Mouse (Mus musculus): ENCODE data around the gene Tle6. TPM values are rescaled to one million over a fixed set of nuclear protein-coding genes. Genes with fewer than 3 reads are reported as not detected.

The Tle6 gene
- total RNA-seq, 2 experiments from 2014 or later, result 1.3 to 2.7 TPM

DNA sequence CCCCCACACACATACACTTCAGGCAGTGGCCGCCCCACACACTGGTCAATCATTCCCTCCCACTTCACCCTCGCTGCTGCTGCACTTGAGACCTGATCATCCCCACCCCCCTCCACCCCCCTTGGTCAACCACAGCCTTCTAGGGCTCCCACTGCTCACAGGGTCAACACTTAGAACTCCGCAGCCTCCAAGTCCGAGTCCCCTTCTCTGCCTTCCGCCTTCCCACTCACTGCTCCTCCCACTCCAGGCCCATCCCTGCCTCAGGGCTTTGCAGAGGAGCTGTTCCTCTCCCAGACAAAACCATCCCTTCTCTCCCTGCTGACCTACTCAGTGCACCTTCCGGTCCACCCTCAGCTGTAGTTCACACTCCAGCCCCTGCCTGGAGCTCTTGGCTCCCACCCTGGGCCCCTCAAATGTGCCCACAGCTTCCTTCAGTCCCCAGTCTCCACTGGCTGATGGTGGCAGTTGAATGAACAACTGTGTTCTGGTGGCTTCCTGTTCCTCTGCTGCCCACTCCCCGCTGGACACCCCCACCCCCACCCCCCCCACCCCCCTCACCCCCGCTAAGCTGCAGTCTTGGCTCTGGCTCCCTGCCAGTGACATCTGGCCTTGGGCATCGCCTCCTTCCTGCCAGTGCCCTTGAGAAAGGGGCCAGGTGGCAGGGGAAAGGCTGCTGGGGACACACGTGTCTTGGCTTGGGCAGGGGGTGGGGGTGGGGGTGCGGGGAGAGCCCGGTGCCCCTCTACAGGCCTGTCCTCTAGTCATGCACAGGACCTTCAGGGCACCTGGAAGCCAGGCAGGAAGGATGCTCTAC, 3.5 kb downstream of the Tle6 start:
- intact Hi-C loops (cut with DNase I), result loop anchor here (2.0 kb wide), 1 partner anchor 25 kb away; no protein-coding TSS in a partner anchor
- DNase-seq (ENCODE audit: low spot score in 2 of 2), result no peak

GRCm38 (mm10) chr10:81596611-81597010, 4.3 kb downstream of the Tle6 start:
- DNase-seq (ENCODE audit: low spot score in 2 of 2), result no peak
- intact Hi-C loops (cut with DNase I), result loop anchor here (2.0 kb wide), 1 partner anchor 24 kb away; no protein-coding TSS in a partner anchor

DNA sequence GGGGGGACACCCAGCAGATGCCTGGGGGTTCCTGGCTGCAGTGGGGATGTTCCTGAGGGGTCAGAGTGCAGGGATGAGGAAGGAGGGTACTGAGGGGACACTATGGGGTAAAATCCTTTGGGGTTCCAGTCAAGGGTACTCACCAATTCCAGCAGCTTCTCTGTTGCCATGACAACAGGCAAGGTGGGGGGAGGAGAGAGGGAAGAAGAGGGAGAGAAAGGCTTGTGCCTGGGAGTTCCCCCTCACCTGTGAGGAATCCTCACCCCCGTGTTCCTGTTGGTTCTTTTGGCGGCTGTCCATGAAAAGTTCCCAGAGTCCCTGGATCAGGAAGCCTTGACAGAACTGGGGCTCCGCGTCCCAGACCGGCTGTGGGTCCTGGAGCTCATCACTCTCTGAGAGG, 5.3 kb downstream of the Tle6 start:
- DNase-seq (ENCODE audit: low spot score in 2 of 2), result no peak
- intact Hi-C loops (cut with DNase I), result no loop called here

DNA sequence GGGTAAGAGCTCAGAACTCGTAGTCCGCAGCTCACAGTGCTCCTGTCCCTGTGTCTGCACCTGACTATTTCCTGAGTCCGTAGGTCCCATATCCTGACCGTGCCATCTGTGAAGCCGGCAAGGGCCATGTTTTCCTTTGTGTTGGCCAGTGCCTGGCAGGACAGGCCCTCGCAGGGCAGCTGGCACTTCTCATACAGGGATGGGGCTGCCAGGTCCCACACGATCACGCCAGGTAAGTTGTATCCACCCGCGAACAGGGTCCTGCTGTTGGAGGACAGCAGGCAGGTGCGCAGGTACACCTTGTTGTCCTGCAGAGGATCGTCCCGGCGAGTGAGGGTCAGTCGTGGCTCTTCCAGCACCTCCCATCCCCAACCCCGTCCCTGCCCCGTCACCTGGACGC, 6.9 kb downstream of the Tle6 start:
- DNase-seq (ENCODE audit: low spot score in 2 of 2), result no peak
- intact Hi-C loops (cut with DNase I), result no loop called here

- no peak for DNase-seq (ENCODE audit: low spot score in 2 of 2)
- intact Hi-C loops (cut with DNase I), result no loop called here
Observed at GRCm38 (mm10) chr10:81593223-81593622, 7.7 kb downstream of the Tle6 start.

- DNase-seq (ENCODE audit: low spot score in 2 of 2), result no peak
- intact Hi-C loops (cut with DNase I), result no loop called here
Observed at GRCm38 (mm10) chr10:81592631-81593030, 8.2 kb downstream of the Tle6 start.

DNA sequence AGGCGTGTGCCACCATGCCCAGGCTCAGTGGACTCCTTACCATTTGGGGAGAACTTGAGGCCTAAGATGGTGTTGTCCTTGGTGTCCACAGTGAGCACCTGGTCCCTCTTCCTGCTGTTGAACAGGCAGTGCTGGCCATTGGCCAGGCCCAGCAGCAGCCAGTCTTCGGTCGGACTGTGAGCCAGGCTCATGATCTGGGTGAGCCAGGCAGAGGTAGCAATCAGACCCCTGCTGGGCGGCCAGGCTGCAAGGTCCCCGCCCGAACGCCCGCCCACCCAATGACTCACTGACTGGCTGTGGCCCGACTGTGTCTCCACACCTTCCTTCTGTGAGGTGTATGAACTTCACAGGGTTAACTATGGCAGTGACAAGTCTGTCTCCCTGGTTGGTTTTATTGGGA, 9.0 kb downstream of the Tle6 start:
- intact Hi-C loops (cut with DNase I), result no loop called here
- no peak for DNase-seq (ENCODE audit: low spot score in 2 of 2)

GRCm38 (mm10) chr10:81588739-81589138, 12.1 kb downstream of the Tle6 start:
- intact Hi-C loops (cut with DNase I), result no loop called here
- DNase-seq (ENCODE audit: low spot score in 2 of 2), result no peak

DNA sequence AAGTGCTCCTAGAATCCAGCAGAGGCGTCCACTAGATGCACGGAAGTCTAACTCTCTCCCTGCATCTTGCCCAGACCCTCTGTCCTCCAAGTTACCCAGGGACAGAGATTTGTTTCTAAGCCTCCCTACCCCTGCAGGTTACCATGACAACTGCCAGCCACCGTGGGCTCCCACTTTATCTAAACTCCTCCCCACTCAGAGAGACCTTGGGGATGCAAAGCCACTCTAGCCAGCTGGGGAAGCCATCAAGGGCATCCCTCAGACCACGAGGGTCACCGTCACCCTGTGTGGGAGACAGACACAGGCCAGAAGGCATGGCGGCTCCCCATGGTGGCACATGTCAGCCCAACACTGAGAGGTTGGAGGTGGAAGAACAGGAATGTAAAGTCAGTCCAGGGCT, 17.5 kb downstream of the Tle6 start:
- intact Hi-C loops (cut with DNase I), result no loop called here
- DNase-seq (ENCODE audit: low spot score in 2 of 2), result no peak

DNA sequence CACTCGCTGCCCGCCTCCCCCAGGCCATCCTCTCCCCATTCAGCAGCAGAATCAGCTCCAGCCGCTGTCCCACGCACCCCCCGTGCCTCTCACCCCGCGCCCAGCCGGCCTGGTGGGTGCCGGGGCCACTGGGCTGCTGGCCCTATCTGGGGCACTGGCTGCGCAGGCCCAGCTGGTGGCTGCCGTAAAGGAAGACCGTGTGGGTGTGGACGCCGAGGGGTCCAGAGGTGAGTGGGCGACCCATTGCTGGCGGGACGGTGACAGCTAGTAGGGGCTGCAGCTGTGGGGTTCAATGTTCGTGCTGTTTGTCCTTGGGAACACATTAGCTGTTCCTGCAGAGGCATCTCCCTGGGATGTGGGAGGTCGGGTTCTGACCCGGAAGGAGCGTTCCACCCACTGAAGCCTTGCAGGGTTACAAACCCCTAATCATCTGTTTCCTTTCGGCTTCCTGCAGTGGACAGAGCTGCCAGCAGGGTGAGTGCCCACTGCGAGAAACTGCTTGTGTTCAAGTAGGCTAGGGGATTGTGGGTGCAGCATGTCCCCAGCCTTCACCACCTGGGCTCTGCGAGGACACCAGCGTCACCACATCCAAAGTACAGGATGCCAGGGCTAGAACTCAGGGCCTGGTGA, 20.3 kb downstream of the Tle6 start:
- DNase-seq (ENCODE audit: low spot score in 2 of 2), result no peak
- intact Hi-C loops (cut with DNase I), result no loop called here

- DNase-seq (ENCODE audit: low spot score in 2 of 2), result no peak
- intact Hi-C loops (cut with DNase I), result no loop called here
Observed at GRCm38 (mm10) chr10:81579967-81580366, 20.9 kb downstream of the Tle6 start.

DNA sequence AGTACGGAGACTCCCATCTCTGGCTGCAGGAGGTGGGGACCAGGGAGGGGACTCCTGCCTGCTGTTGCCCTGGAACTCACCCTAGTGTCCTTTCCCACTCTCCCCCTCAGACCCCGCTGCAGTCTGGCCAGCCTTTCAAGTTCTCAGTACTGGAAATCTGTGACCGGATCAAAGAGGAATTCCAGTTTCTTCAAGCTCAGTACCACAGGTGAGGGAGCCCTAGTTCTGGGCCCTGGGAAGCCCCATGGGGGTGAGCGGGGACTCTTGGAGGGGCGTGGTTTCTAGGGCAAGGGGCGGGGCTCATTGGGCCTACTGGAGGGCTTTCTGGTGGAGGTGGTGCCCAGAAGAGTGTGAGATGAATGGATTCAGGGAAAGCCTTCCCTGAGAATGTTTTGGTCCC, 25.2 kb downstream of the Tle6 start:
- DNase-seq (ENCODE audit: low spot score in 2 of 2), result no peak
- intact Hi-C loops (cut with DNase I), result no loop called here

DNA sequence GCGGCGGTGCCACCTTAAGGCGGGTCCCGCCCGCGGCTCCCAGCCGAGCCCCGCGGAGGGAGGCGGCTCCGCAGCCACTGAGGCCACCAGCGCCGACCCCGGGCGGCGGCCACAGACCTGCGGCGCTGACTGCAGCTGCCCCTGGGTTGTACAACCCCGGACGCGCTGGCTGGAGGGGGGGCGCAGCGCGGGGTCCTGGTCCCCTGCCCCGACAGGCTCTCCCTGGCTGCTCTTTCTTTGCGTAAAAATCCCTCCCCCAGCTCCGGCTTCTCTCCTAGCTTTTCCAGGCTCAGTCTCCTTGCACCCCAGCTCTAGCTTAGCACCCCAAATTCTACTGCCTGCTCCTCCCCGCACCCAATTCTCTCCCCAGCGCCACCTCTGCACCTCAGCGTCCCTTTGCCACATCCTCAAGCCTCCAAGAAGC, 25.7 kb downstream of the Tle6 start:
- no peak for DNase-seq (ENCODE audit: low spot score in 2 of 2)
- intact Hi-C loops (cut with DNase I), result no loop called here

DNA sequence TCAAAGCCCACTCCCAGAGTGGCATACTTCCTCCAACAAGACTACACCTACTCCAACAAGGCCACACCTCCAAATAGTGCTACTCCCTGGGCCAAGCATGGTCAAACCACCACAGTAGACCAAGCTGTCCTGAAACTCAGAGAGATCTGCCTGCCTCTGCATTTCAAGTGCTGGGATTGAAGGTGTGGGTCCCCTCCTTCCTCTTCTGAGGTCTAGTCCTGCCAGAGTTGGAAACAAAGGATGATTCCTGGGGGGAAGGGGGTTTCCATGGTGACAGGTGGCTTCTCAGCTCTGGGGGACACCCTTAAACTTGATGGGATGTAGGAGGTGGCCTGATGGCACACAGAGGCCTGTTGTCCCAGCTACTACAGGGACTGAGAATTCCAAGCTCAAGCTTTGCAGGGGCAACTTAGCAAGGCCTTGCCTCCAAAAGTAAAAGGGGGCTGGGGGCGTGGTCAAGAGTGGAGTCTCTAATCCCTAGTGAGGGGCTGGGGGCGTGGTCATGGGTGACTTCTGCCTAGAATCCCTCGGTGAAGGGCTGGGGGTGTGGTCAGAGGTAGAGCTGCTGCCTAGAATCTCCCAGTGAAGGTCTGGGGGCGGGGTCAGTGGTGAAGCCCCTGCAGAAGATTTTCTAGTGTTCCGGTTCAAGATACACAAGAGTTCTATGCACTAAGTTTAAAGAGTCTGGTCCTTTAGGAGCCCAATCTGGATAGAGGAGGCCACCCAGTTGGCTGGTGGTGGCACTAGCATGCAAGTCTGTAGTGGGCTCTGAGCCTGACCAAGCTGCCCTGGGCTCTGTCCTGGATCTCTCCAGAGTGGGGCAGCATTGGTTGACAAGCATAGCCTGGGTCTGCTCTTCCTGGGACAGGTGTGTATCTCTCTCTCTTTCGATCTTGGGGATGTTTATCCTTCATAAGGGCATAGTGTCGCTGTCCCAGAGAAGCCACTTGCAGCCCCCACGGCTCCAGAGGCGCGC, 26.5 kb downstream of the Tle6 start, which contains the start of gene Tle2:
TSS of gene Tle2 (plus strand) at position 481 of the 976 bp plus-strand sequence.
- intact Hi-C loops (cut with DNase I), result no loop called here
- DNase-seq (ENCODE audit: low spot score in 2 of 2), result no peak

DNA sequence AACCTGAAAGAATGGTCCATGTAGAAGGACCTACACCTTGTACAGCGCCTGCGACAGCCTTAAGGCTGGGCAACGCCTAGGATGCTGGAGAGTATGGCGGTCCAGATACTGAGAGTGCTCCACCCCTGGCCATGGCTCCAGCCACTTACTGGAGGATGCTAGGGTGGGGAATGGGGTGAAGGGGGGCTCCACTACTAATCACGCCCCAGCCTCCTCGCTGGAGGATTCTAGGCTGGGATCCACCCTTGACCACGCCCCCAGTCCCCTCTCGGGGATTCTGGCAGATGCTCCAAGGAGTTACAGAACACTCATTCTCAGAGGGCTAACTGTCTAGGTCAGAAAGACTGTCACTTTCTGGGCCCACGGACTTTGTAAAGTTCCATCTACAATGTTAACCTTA, 27.9 kb downstream of the Tle6 start:
- intact Hi-C loops (cut with DNase I), result loop anchor here (2.0 kb wide), 1 partner anchor 24 kb away; no protein-coding TSS in a partner anchor

GRCm38 (mm10) chr10:81572133-81572671, 28.7 kb downstream of the Tle6 start:
- intact Hi-C loops (cut with DNase I), result loop anchor here (2.0 kb wide), 1 partner anchor 25 kb away; no protein-coding TSS in a partner anchor
- no peak for DNase-seq (ENCODE audit: low spot score in 2 of 2)

More for the DNA sequence above, 27.9 kb downstream of the Tle6 start:
- DNase-seq (ENCODE audit: low spot score in 2 of 2), result no peak

GRCm38 (mm10) chr10:81571501-81571876, 29.4 kb downstream of the Tle6 start:
- intact Hi-C loops (cut with DNase I), result no loop called here
- peak; percentile 100 for DNase-seq (ENCODE audit: low spot score in 2 of 2)

DNA sequence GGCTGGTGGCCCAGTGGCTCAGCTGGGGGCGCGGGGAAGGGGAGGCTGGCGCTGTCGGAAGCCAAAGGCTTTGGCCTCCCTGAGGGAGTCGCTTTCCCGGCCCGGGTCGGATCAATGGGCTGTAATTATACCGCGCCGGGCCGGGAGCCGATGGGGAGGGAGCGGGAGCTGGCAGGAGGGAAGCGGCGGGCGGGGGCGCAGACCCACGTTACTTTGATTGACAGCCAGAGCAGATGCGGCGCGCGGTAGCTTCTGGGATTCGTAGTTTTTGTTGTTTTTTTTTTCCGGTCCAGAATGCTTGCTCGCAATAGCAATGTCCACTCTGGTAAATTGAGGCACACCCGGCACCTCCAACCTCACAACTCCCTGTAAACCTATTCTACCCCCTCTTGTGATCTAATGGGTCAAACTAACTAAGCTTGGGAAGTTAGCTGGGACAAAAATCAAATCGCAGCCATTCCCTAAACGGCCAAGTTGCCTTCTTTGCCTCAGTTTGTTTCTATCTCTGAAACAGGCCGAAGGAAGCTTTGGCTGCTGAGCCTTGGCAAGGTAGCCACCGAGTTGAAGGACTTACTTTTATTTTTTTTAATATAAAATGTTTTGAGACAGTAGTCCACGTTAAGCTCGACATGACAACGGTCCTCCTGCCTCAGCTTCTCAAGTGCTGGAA, 29.9 kb downstream of the Tle6 start:
- peak; percentile 98 for DNase-seq (ENCODE audit: low spot score in 2 of 2)
- intact Hi-C loops (cut with DNase I), result no loop called here

DNA sequence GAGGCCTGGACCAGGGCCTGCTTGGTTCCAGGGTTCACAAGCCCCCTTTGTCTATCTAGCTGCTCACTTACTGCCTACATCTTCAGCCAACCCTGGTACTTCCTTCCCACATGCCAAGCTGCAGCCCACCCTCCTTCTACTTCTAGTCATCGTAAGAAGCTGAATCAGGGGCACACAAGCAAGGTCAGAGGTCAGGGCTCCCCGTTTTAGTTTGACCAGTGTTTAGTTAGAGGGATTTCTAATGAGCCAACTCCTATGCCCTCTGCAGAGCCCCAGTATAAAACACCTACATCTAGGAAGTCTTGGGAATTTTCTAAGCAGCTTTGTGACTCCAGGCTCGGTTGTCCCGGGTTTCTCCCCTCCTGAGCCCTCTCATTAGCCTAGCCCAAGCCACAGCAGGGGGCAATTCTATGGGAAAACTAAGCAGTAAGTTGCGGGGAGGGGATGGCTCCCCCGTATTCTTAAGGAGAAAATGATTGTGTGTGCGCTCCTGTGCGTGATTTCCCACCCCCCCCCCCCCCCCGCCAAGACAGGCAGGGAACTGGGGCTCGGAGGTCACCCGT, 30.6 kb downstream of the Tle6 start:
- intact Hi-C loops (cut with DNase I), result no loop called here
- no peak for DNase-seq (ENCODE audit: low spot score in 2 of 2)

Measured in left cerebral cortex, postnatal 14 days (tissue).